Mouse (Mus musculus) adrenal gland, postnatal 25 days (tissue): Measurements from ENCODE around the gene Ndufa7. TPM values are rescaled to one million over a fixed set of nuclear protein-coding genes. Genes with fewer than 3 reads are reported as not detected.
"Not testable (repeated sequence)": the region's sequence is repeated elsewhere in the genome, so short reads cannot be mapped to it uniquely, and the experiment has no call there.

ENCODE experiments used
- DNase-seq: peaks from one replicate; pipeline ENCODE4 v3.0.0; 2021; ENCODE audit warnings: mixed read lengths
- microRNA-seq, 2 experiments: library from miRNA; unstranded; fragments of <30 nt; microRNA quantifications; one replicate each; pipeline ENCODE4 v1.2.0; 2021
- total RNA-seq: library from RNA; stranded (reverse); gene quantifications from 2 replicates; pipeline ENCODE4 v1.2.3, GENCODE M21; 2021

Ndufa7 gene
- total RNA-seq, 1 experiment from 2014 or later, result 475 TPM

- DNase-seq, result peak; percentile 14
Measured at GRCm38 (mm10) chr17:33875797-33876196, 51.4 kb downstream of the Ndufa7 start.

GRCm38 (mm10) chr17:33884320-33884719 lies 59.9 kb downstream of the Ndufa7 start:
- DNase-seq, result not testable (repeated sequence)

- not testable (repeated sequence) for DNase-seq
Measured at GRCm38 (mm10) chr17:33887802-33888201, 63.4 kb downstream of the Ndufa7 start.

Small RNA genes within 50 kb of the gene (microRNA-seq; reads per million reads assigned to microRNA genes)
- gene Gm27740, result 0 reads per million in 2 experiments

Other genes with a start within 250 kb of the Ndufa7 start
- gene Zfp414, start 195.5 kb upstream of the Ndufa7 start, total RNA-seq, result 41.1 and 49.7 TPM in 2 replicates
- 0.67 and 0.97 TPM in 2 replicates for gene Pram1, start 186.5 kb upstream of the Ndufa7 start, total RNA-seq
- 202 and 208 TPM in 2 replicates for gene Hnrnpm, start 137.7 kb upstream of the Ndufa7 start, total RNA-seq
- 113 and 117 TPM in 2 replicates for gene March2, start 105.9 kb upstream of the Ndufa7 start, total RNA-seq
- gene Rab11b, start 64.0 kb upstream of the Ndufa7 start, total RNA-seq, result 236 and 280 TPM in 2 replicates
- 50.0 and 57.7 TPM in 2 replicates for gene Angptl4, start 42.7 kb upstream of the Ndufa7 start, total RNA-seq
- gene Kank3, start 14.1 kb upstream of the Ndufa7 start, total RNA-seq, result 82.9 and 109 TPM in 2 replicates
- 1,302 and 1,448 TPM in 2 replicates for gene Rps28, start within 50 bp of the Ndufa7 start, total RNA-seq
- gene Cd320, start 18.5 kb downstream of the Ndufa7 start, total RNA-seq, result 27.0 and 40.5 TPM in 2 replicates
- gene Gm7029, start 49.3 kb downstream of the Ndufa7 start, total RNA-seq, result not detected in 2 replicates
- 7.0 and 11.3 TPM in 2 replicates for gene Kifc1, start 66.1 kb downstream of the Ndufa7 start, total RNA-seq
- gene Platr17, start 80.6 kb downstream of the Ndufa7 start, total RNA-seq, result not detected in 2 replicates
- 35.2 and 36.4 TPM in 2 replicates for gene Daxx, start 84.8 kb downstream of the Ndufa7 start, total RNA-seq
- gene Tapbp, start 91.3 kb downstream of the Ndufa7 start, total RNA-seq, result 101 and 166 TPM in 2 replicates
- gene Zbtb22, start 91.3 kb downstream of the Ndufa7 start, total RNA-seq, result 27.4 and 38.8 TPM in 2 replicates
- gene Rgl2, start 105.0 kb downstream of the Ndufa7 start, total RNA-seq, result 68.9 and 72.7 TPM in 2 replicates
- gene Pfdn6, start 115.8 kb downstream of the Ndufa7 start, total RNA-seq, result 101 and 102 TPM in 2 replicates
- 38.7 and 40.4 TPM in 2 replicates for gene Wdr46, start 116.1 kb downstream of the Ndufa7 start, total RNA-seq
- 8.5 and 8.9 TPM in 2 replicates for gene B3galt4, start 126.9 kb downstream of the Ndufa7 start, total RNA-seq
- gene Vps52, start 131.2 kb downstream of the Ndufa7 start, total RNA-seq, result 57.4 and 70.0 TPM in 2 replicates
- 630 and 736 TPM in 2 replicates for gene Rps18, start 131.4 kb downstream of the Ndufa7 start, total RNA-seq
- 321 and 327 TPM in 2 replicates for gene H2-K1, start 175.8 kb downstream of the Ndufa7 start, total RNA-seq
- gene Ring1, start 200.1 kb downstream of the Ndufa7 start, total RNA-seq, result 50.8 and 66.2 TPM in 2 replicates
- 239 TPM in 2 replicates for gene H2-Ke6, start 203.5 kb downstream of the Ndufa7 start, total RNA-seq
- gene Slc39a7, start 207.1 kb downstream of the Ndufa7 start, total RNA-seq, result 149 and 162 TPM in 2 replicates
- 66.8 and 71.0 TPM in 2 replicates for gene Rxrb, start 207.2 kb downstream of the Ndufa7 start, total RNA-seq
- gene Col11a2, start 214.9 kb downstream of the Ndufa7 start, total RNA-seq, result 0.91 and 3.0 TPM in 2 replicates